ENCODE assay signal across 18 mouse cellular contexts in the genomic region with DNA sequence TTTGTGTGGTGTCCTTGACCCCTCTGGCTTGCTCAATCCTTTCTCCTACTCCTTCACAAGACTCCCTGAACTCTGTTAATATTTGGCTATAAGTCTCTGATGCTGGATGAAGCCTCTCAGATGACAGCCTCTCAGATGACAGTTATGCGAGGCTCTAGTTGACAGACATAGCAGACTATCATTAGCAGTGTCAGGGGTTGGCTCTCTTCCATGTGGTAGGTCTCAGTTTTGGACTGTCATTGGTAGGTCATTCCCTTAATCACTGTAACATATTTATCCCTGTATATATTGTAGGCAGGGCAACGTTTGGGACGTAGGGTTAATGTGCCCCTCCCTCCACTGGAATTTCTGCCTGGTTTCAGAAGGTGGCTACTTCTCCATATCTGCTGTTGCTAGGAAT. TPM values are rescaled to one million over a fixed set of nuclear protein-coding genes. Genes with fewer than 3 reads are reported as not detected.
"Had no signal": no experiment of that assay in that cellular context is flagged by ENCODE, and none has a peak within 500 bp of the region (broad histone marks: within the 10 kb centered on the region; RNA-seq: fewer than 3 reads in every experiment).

No protein-coding gene starts in this region.

- DNase-seq: retina, postnatal 1 day; right cerebral cortex, adult 18-20 months; right cerebral cortex, postnatal 14 days; right cerebral cortex, postnatal 25 days; right cerebral cortex, postnatal 4 days; spleen, adult 18-20 months; thymus, adult 18-20 months; thymus, adult 2 months; thymus, postnatal 14 days; thymus, postnatal 25 days; thymus, postnatal 36 days; thymus, postnatal 4 days had no signal

- H3K27me3 ChIP-seq: neural tube, embryonic 15.5 days; stomach, embryonic 15.5 days had no signal

- H3K9ac ChIP-seq: neural tube, embryonic 15.5 days; stomach, embryonic 15.5 days had no signal

- H3K36me3 ChIP-seq: neural tube, embryonic 15.5 days; stomach, embryonic 15.5 days had no signal

- H3K9me3 ChIP-seq: neural tube, embryonic 15.5 days; stomach, embryonic 15.5 days had no signal

- H3K4me1 ChIP-seq: neural tube, embryonic 15.5 days; stomach, embryonic 15.5 days had no signal

- H3K27ac ChIP-seq: neural tube, embryonic 15.5 days; stomach, embryonic 15.5 days; stomach, postnatal 0 days had no signal

- H3K4me3 ChIP-seq: neural tube, embryonic 15.5 days; stomach, embryonic 15.5 days had no signal

- H3K4me2 ChIP-seq: neural tube, embryonic 15.5 days; stomach, embryonic 15.5 days had no signal

RNA-seq across cellular contexts. Expression of gene Fstl5, which starts 22.9 kb away (rescaled TPM):
- total RNA-seq: neutrophil, adult 5-6 weeks had no signal
- polyA plus RNA-seq: small intestine, adult 2 months; spleen, adult 2 months had no signal
